Mouse (Mus musculus) midbrain, embryonic 14.5 days (tissue): ENCODE results near the gene Zfp334. TPM values are rescaled to one million over a fixed set of nuclear protein-coding genes. Genes with fewer than 3 reads are reported as not detected.

Source experiments
- ATAC-seq: fragments of 200-750 bp; cut with Nextera tagmentation; 2 replicates; pipeline ENCODE4 v1.8.0; 2017; ENCODE audit warnings: moderate number of reproducible peaks, moderate library complexity; ENCODE audit not compliant: low FRiP score, low TSS enrichment
- DNase-seq: peaks from one replicate; pipeline ENCODE4 v3.0.0-alpha.2; 2015
- H3K27ac ChIP-seq: fragments of 300-500 bp; sonication (generic); replicated peaks from 2 replicates; pipeline ENCODE4 v1.5.1; 2014; ENCODE audit warnings: mild to moderate bottlenecking, low read depth, low read length, moderate library complexity
- H3K27me3 ChIP-seq: fragments of 300-500 bp; sonication (generic); 2 replicates; pipeline ENCODE4 v1.6.1; 2014; ENCODE audit warnings: low read length, control low read depth, mixed read lengths; ENCODE audit not compliant: control insufficient read depth, insufficient read depth
- H3K36me3 ChIP-seq: fragments of 300-500 bp; sonication (generic); 2 replicates; pipeline ENCODE4 v1.6.1; 2014; ENCODE audit warnings: low read length, control low read depth; ENCODE audit not compliant: control insufficient read depth, insufficient read depth
- H3K4me1 ChIP-seq: fragments of 300-500 bp; sonication (generic); 2 replicates; pipeline ENCODE4 v1.6.1; 2014; ENCODE audit warnings: mild to moderate bottlenecking, antibody characterized with exemption, low read length, control low read depth; ENCODE audit not compliant: control insufficient read depth, insufficient read depth
- H3K4me2 ChIP-seq: fragments of 300-500 bp; sonication (generic); 2 replicates; pipeline ENCODE4 v1.6.1; 2014; ENCODE audit warnings: mild to moderate bottlenecking, low read length, moderate library complexity
- H3K4me3 ChIP-seq: fragments of 300-500 bp; sonication (generic); replicated peaks from 2 replicates; pipeline ENCODE4 v1.5.1; 2014; ENCODE audit warnings: low read depth, low read length
- H3K9ac ChIP-seq: fragments of 300-500 bp; sonication (generic); replicated peaks from 2 replicates; pipeline ENCODE4 v1.6.1; 2014; ENCODE audit warnings: mild to moderate bottlenecking, low read length, moderate library complexity
- H3K9me3 ChIP-seq: fragments of 300-500 bp; sonication (generic); 2 replicates; pipeline ENCODE4 v1.6.1; 2016; ENCODE audit warnings: low read length, control low read depth, mixed read lengths; ENCODE audit not compliant: control insufficient read depth
- WGBS: fragments of 180-500 bp; shearing (Covaris S2); extraction: QIAGEN DNeasy Blood & Tissue Kit; methylation state at CpG from one replicate; pipeline ENCODE4 v1.1.7; 2014; 5-methylcytosine and 5-hydroxymethylcytosine counted together
- polyA plus RNA-seq: library from polyadenylated mRNA; unstranded; fragments of >200 nt; fragmentation: Nextera tagmentation; extraction: Ambion mirVana; gene quantifications from 2 replicates; pipeline ENCODE4 v1.2.1, GENCODE M21; 2014

The Zfp334 gene
- polyA plus RNA-seq, 1 experiment from 2014 or later = 15.7 TPM

DNA sequence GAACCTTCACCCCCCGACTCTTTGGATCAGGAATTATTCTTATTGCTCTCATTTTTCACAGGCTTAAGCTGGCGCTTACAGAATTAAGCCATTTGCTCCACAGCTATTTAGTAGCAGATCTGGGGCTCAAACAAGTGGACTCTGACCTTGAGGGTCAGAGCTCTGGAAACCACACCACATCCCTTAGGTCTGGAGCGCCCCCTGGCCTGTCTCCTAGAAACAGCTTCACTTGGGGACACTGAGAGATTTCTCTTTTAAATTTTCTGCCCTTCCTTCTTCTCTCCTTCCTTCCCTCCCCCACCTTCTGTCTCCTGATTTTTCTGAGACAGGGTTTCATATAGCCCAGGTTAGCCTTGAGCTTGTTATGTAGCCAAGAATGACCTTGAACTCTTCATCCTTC lies 50.9 kb downstream of the Zfp334 start:
- WGBS = 10% methylated on average over 3 of the region's 3 CpGs
- peak; percentile 66 for DNase-seq

GRCm38 (mm10) chr2:165332610-165333210 lies 55.3 kb downstream of the Zfp334 start:
- H3K9me3 ChIP-seq = no peaks in the 10 kb centered on the region
- no peak overlapping the region for H3K9ac ChIP-seq
- H3K4me1 ChIP-seq = peaks cover 4% of the 10 kb centered on the region; the same call in 1 of the 2 replicates
- H3K4me3 ChIP-seq = no peak overlapping the region
- no peaks in the 10 kb centered on the region for H3K36me3 ChIP-seq
- H3K27me3 ChIP-seq = no peaks in the 10 kb centered on the region; the same call in 1 of the 2 replicates
- no peak overlapping the region for H3K4me2 ChIP-seq
- 37% methylated on average over 14 of the region's 14 CpGs for WGBS
- DNase-seq = no peak
- no peak overlapping the region for H3K27ac ChIP-seq
- no peak for ATAC-seq

More for the DNA sequence above, 50.9 kb downstream of the Zfp334 start:
- Histone ChIP-seq H3K4me1 (no peaks in the 10 kb centered on the region), H3K36me3 (no peaks in the 10 kb centered on the region), H3K9me3 (no peaks in the 10 kb centered on the region), H3K27ac (no peak overlapping the region), H3K4me2 (no peak overlapping the region), H3K4me3 (no peak overlapping the region), H3K9ac (no peak overlapping the region), H3K27me3 (no peaks in the 10 kb centered on the region)
- no peak for ATAC-seq

GRCm38 (mm10) chr2:165329703-165330102 lies 58.4 kb downstream of the Zfp334 start:
- WGBS = 65% methylated on average over 3 of the region's 3 CpGs
- H3K27ac ChIP-seq = no peak overlapping the region
- ATAC-seq (no peak), DNase-seq (no peak)
- H3K9ac ChIP-seq = no peak overlapping the region
- peaks cover 20% of the 10 kb centered on the region for H3K4me1 ChIP-seq
- no peaks in the 10 kb centered on the region for H3K9me3 ChIP-seq
- H3K4me3 ChIP-seq = no peak overlapping the region
- H3K4me2 ChIP-seq = no peak overlapping the region
- no peaks in the 10 kb centered on the region for H3K36me3 ChIP-seq
- no peaks in the 10 kb centered on the region; the same call in 1 of the 2 replicates for H3K27me3 ChIP-seq

GRCm38 (mm10) chr2:165328746-165329145 lies 59.3 kb downstream of the Zfp334 start:
- DNase-seq = no peak
- H3K9me3 ChIP-seq = no peaks in the 10 kb centered on the region
- H3K36me3 ChIP-seq = no peaks in the 10 kb centered on the region
- H3K9ac ChIP-seq = no peak overlapping the region
- peaks cover 30% of the 10 kb centered on the region for H3K4me1 ChIP-seq
- H3K4me2 ChIP-seq = no peak overlapping the region
- H3K27ac ChIP-seq = no peak overlapping the region
- WGBS = 82% methylated on average over 5 of the region's 5 CpGs
- H3K27me3 ChIP-seq = no peaks in the 10 kb centered on the region; the same call in 1 of the 2 replicates
- ATAC-seq = no peak
- H3K4me3 ChIP-seq = no peak overlapping the region

DNA sequence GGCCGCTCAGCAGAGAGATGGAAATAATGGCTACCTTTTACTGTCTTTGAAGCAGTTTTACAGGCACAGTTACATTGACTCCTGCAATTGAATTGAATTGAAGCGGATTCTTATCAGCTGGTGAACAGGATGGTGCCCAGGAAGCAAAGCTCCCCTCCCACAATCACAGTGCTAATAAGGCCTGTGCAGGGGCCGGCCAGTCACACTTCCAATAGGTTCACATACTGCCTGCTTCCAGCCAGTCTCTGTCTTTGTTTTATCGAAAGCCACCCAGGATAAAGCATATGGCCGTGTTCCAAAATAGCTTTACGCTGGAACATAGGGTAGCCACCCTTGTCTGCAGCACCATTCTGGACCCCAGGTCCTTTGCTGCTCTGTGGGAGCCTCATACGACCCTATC lies 60.7 kb downstream of the Zfp334 start:
- no peak for ATAC-seq
- Histone ChIP-seq H3K36me3 (no peaks in the 10 kb centered on the region; the same call in 1 of the 2 replicates), H3K4me2 (peak overlapping the region; percentile 94), H3K9me3 (no peaks in the 10 kb centered on the region), H3K4me3 (peak overlapping the region; percentile 92), H3K9ac (peak overlapping the region; percentile 89), H3K27me3 (no peaks in the 10 kb centered on the region; the same call in 1 of the 2 replicates), H3K27ac (peak overlapping the region; percentile 90), H3K4me1 (peaks cover 34% of the 10 kb centered on the region)
- 37% methylated on average over 7 of the region's 7 CpGs for WGBS
- peak; percentile 60 for DNase-seq

- under 1% methylated on average over 55 of the region's 55 CpGs for WGBS
These were observed 61.5 kb downstream of the Zfp334 start, which contains the start of gene Elmo2 for GRCm38 (mm10) chr2:165326304-165327190. Gene Elmo2 (minus strand): TSS chr2:165326479.

DNA sequence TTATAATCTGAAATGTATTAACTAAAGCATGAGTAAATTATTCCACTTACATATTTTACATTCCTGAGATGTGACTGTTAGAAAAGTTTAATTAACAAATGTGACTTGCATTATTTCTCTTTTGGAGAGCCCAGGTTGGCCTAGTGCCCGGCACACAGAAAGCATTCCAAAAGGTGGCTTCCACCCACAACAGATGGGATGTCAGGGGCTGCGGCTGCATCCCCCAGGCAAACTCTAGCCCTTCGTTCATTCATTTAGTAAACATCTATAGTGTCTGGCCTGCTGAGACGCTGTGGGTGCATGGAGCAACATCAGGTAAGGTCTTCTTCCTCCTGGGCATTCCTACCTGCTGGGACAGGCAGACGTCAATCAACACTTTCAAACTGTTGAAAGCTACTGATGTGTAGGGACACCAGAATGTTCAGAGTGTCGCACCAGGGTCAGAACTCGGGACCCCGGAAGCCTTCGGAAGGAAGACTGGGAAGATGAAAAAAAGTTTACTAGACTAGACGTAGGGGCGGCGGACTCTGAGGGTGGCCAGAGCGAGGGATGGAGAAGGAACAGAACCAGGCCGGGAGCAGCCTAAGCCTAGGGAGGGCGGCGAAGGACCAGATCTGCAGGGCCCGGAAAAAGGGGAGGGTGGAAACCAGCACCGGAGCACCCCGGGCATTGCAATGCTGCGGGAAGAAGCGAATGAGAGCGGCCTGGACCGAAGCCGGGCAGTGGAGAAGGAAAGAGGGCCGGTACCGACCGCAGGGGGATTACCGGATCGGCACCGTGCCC lies 62.3 kb downstream of the Zfp334 start:
- peak overlapping the region; percentile 94 for H3K4me2 ChIP-seq

More at GRCm38 (mm10) chr2:165326304-165327190, 61.5 kb downstream of the Zfp334 start, which contains the start of gene Elmo2:
- DNase-seq (peak; percentile 98), ATAC-seq (peak; percentile 98)
- H3K9ac ChIP-seq = peak within 1 kb of the TSS; percentile 89
- H3K27ac ChIP-seq = peak within 1 kb of the TSS; percentile 90
- H3K4me1 ChIP-seq = peaks cover 39% of the 10 kb centered on the region
- no peaks in the 10 kb centered on the region; the same call in 1 of the 2 replicates for H3K36me3 ChIP-seq
- H3K27me3 ChIP-seq = no peaks in the 10 kb centered on the region; the same call in 1 of the 2 replicates
- peak within 1 kb of the TSS; percentile 92 for H3K4me3 ChIP-seq
- peak within 1 kb of the TSS; percentile 94 for H3K4me2 ChIP-seq
- H3K9me3 ChIP-seq = no peaks in the 10 kb centered on the region

More for the DNA sequence above, 62.3 kb downstream of the Zfp334 start:
- WGBS = under 1% methylated on average over 30 of the region's 30 CpGs
- ATAC-seq (peak; percentile 42), DNase-seq (no peak)
- Histone ChIP-seq H3K27me3 (no peaks in the 10 kb centered on the region; the same call in 1 of the 2 replicates), H3K4me3 (peak overlapping the region; percentile 92), H3K9ac (peak overlapping the region; percentile 89), H3K27ac (peak overlapping the region; percentile 67), H3K4me1 (peaks cover 47% of the 10 kb centered on the region), H3K36me3 (no peaks in the 10 kb centered on the region; the same call in 1 of the 2 replicates), H3K9me3 (no peaks in the 10 kb centered on the region)
